Mouse (Mus musculus): ENCODE measurements around the gene Bmpr1a. TPM values are rescaled to one million over a fixed set of nuclear protein-coding genes. Genes with fewer than 3 reads are reported as not detected.

The Bmpr1a gene
- 47.5 and 49.5 TPM in 2 replicates for polyA plus RNA-seq (2016; fragmentation: Nextera tagmentation; extraction: Ambion mirVana)

DNA sequence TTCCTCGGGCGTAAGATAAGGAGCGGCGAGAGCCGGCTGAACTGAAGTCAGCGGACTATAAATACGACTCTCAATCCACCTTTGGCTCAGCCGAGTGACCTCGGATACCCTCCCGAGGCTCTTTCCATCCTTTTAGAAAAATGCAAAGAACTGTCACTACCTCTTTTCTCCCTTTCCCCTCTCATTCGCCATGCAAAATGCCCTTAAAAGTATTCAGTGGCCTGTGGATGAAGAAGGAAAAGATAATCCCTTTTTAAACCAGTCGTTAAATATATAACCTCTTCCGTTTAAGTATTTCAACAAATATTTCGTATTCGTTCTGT is at the start of gene Bmpr1a:
Bmpr1a (minus strand) TSS at position 17 of the 323 bp plus-strand sequence.
- WGBS: 7% methylated on average over 15 of the region's 15 CpGs
- no peaks in the 10 kb centered on the region for H3K27me3 ChIP-seq
- peak within 1 kb of the TSS; percentile 64 for H3K4me2 ChIP-seq
- peaks cover 44% of the 10 kb centered on the region for H3K4me1 ChIP-seq
- H3K9me3 ChIP-seq: no peaks in the 10 kb centered on the region
- H3K27ac ChIP-seq: peak within 1 kb of the TSS; percentile 97
- no peaks in the 10 kb centered on the region for H3K36me3 ChIP-seq (replicated peaks)
- peak within 1 kb of the TSS; percentile 89 for H3K4me3 ChIP-seq (replicated peaks)
- no peak for ATAC-seq (ENCODE audit: low FRiP score)
- H3K9ac ChIP-seq: peak within 1 kb of the TSS; percentile 95

DNA sequence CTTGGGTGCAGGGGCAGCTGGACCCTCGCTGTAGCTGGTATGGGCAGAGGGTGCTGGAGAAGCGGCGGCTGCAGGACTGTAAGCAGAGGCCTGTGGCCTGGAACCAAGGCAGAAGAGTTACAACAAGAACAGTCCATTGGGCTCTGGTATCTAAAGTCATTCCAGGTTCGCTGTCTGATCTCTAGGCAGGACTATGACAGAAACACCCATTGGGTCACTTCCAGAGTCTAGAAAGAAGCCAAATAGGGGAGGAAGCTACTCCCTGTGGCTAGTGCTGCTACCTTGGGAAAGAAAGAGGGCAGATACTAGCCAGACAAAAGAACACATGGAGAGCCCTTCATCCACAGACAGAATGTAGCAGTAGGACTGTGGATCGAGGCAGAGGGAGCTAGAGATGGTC is 49.1 kb upstream of the Bmpr1a start:
- WGBS: 87% methylated on average over 5 of the region's 5 CpGs
- H3K9me3 ChIP-seq: no peaks in the 10 kb centered on the region

DNA sequence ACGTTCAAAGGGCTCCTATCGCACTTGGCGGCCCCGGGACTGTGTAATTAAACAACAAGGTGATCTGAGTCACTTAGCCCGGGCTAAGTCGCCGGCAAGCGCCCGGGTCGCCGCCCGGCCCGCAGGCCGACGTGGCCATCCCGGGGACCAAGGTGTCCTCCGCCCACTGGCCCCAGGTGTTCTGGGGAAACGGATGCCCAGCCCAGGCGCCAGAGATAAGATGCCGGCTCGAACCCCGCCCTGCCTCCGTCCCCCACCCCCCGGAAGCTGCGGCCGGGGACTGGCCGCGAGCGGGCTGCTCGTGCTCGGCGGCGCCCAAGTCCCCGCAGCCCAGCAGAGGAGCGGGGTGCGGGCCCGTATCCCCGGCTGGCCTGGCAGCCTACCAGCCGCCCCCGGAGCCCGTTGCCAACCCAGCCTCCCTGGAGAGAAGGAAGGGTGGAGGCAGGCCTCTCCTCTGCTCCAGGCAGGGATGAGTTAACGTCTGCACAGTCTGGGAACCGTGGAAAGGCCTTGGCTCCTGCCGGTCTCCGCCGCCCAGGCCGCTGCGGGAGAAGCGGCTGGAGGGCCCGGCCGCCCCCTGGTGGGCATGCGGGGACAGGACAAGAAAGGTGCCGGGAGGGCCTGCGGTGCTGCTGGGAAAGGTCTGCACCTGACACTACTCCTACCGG is 46.0 kb upstream of the Bmpr1a start:
- Histone ChIP-seq H3K9ac (peak overlapping the region; percentile 82), H3K4me2 (peak overlapping the region; percentile 63), H3K27ac (peak overlapping the region; percentile 82), H3K36me3 (replicated peaks) (no peaks in the 10 kb centered on the region), H3K4me1 (peaks cover 10% of the 10 kb centered on the region), H3K27me3 (peaks cover 22% of the 10 kb centered on the region; the same call in 1 of the 2 replicates), H3K4me3 (replicated peaks) (peak overlapping the region; percentile 73), H3K9me3 (no peaks in the 10 kb centered on the region)
- WGBS: under 1% methylated on average over 55 of the region's 55 CpGs
- peak; percentile 95 for ATAC-seq (ENCODE audit: low FRiP score)

More for the DNA sequence above, 49.1 kb upstream of the Bmpr1a start:
- Histone ChIP-seq H3K4me3 (replicated peaks) (no peak overlapping the region), H3K27ac (no peak overlapping the region), H3K36me3 (replicated peaks) (no peaks in the 10 kb centered on the region), H3K4me2 (no peak overlapping the region), H3K27me3 (peaks cover 10% of the 10 kb centered on the region; the same call in 1 of the 2 replicates), H3K4me1 (peaks cover 10% of the 10 kb centered on the region), H3K9ac (no peak overlapping the region)
- ATAC-seq (ENCODE audit: low FRiP score): no peak

DNA sequence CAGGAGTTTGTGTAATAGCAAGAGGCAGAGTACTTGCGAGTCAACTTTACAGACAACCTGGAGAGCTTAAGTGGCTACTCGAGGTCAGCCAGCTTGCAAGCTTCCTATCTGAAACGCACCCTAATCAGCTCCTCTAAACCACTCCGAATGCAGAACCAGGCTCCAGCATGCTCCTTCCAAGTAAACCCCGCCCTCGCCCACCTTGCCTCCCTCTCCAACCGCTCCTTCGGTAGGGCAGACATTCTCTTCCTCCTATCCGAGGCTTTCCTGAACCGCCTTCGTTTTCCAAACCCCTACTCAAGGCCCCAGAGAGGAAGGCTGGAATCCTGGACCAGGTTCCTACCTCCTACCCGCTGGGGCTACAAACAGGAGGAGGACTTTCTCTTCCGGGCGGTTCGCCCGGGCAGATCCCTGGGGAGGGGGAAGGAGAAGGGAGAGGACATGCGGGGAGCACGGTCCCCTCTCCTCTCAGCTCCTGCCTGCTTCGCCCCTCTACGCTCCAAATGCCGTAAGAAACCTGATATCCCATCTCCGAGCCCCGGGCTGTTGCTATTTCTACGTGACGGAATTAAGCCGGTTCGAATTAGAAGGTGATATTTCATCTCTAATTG is 45.4 kb upstream of the Bmpr1a start:
- H3K9ac ChIP-seq: peak overlapping the region; percentile 82
- no peaks in the 10 kb centered on the region for H3K9me3 ChIP-seq
- peak overlapping the region; percentile 82; the same call in 1 of the 2 replicates for H3K27ac ChIP-seq
- H3K36me3 ChIP-seq (replicated peaks): no peaks in the 10 kb centered on the region
- peak overlapping the region; percentile 63 for H3K4me2 ChIP-seq
- peak overlapping the region; percentile 73 for H3K4me3 ChIP-seq (replicated peaks)
- H3K27me3 ChIP-seq: peaks cover 23% of the 10 kb centered on the region
- under 1% methylated on average over 27 of the region's 27 CpGs for WGBS
- peak; percentile 66 for ATAC-seq (ENCODE audit: low FRiP score)
- peaks cover 10% of the 10 kb centered on the region for H3K4me1 ChIP-seq

DNA sequence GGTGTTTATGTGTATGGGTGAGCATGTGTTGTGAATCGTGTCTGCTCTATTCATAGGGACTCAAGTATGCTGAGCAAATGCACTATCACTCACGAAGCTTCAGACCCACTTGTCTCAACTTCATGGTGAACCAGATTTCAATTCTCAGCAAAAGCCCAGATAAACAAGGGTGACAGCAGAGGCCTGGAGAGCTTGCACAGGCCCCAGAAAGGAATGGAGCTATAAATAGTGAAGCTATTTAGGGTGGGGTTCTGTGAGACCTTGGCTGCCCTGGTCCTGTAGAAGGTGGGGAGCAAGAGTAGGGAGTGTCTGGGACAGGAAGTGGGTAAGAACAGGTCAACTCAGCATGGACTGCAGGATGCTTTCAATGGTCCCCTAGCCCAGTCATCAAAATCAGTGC is 41.4 kb upstream of the Bmpr1a start:
- Histone ChIP-seq H3K27ac (no peak overlapping the region), H3K4me1 (peaks cover 12% of the 10 kb centered on the region), H3K4me3 (replicated peaks) (no peak overlapping the region), H3K36me3 (replicated peaks) (no peaks in the 10 kb centered on the region), H3K9me3 (no peaks in the 10 kb centered on the region), H3K9ac (no peak overlapping the region), H3K27me3 (peaks cover 25% of the 10 kb centered on the region), H3K4me2 (no peak overlapping the region)
- ATAC-seq (ENCODE audit: low FRiP score): no peak
- WGBS: 86% methylated on average over 2 of the region's 2 CpGs

DNA sequence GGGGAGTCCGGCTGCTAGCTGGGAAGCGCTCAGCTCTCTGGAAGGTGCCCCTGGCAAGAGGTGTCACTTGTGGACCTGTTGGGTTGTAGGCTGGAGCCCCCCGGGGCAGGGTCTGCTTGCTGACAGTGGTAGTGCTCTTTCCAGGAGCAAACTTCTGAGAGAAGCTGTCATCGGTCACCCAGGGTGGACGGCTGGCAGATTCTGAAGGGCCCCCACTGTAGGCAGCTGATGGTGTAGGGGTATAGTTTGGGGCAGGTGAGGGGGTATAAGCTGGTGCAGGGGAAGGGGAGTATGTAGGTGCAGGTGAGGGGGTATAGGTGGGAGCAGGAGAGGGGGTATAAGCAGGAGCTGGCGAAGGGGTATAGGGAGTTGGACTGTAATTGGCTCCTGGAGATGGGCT is 40.9 kb upstream of the Bmpr1a start:
- H3K4me3 ChIP-seq (replicated peaks): no peak overlapping the region
- H3K36me3 ChIP-seq (replicated peaks): no peaks in the 10 kb centered on the region
- H3K27ac ChIP-seq: no peak overlapping the region
- no peak overlapping the region for H3K9ac ChIP-seq
- ATAC-seq (ENCODE audit: low FRiP score): no peak
- H3K4me1 ChIP-seq: peaks cover 12% of the 10 kb centered on the region
- H3K4me2 ChIP-seq: no peak overlapping the region
- H3K9me3 ChIP-seq: no peaks in the 10 kb centered on the region
- H3K27me3 ChIP-seq: peaks cover 25% of the 10 kb centered on the region
- WGBS: 81% methylated on average over 6 of the region's 6 CpGs

DNA sequence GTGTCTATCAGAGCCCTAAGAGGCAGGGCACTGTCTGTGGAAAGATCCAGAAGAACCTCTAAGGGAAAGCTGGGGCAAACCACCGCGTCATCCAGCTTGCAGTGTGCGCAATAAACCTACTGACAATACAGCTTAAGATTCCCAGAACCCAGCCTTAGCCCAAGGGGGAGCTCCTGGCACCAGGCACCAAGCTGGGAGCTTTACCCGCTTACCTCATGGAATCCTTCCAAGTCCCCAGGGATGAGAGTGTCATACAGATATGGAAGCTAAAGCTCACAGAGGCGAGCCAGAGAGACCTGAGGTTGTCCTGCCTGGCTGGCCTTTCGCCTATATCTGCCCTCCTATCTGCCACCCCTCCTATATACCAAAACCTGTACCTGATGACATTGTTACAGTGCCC is 40.5 kb upstream of the Bmpr1a start:
- Histone ChIP-seq H3K4me1 (peaks cover 11% of the 10 kb centered on the region), H3K4me2 (no peak overlapping the region), H3K9me3 (no peaks in the 10 kb centered on the region), H3K9ac (no peak overlapping the region), H3K4me3 (replicated peaks) (no peak overlapping the region), H3K27ac (no peak overlapping the region), H3K27me3 (peaks cover 25% of the 10 kb centered on the region), H3K36me3 (replicated peaks) (no peaks in the 10 kb centered on the region)
- WGBS: 73% methylated on average over 6 of the region's 6 CpGs
- ATAC-seq (ENCODE audit: low FRiP score): no peak

DNA sequence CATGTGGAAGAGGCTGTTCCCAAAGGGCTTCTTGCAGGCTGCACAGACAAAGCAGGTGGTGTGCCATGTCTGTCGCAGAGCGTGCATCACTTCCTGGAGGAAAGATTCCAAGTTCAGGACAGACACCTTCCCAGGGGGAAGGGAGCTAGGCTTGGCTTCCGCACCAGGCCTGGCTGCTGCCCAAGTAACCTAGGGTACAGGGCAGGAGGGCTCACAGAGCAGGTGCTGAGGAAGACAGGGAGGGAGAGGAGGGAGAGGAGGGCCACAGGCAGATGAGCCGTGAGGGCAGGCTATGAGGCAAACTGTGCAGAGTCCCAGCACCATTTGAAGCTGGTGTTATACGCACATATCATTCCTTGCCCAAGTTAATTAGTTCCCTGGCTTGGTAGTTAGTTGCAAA is 38.8 kb upstream of the Bmpr1a start:
- Histone ChIP-seq H3K36me3 (replicated peaks) (no peaks in the 10 kb centered on the region), H3K27me3 (peaks cover 20% of the 10 kb centered on the region), H3K27ac (no peak overlapping the region), H3K4me1 (0 out of 2 replicates have a peak, but pooled peaks cover 2% of the 10 kb centered on the region), H3K9ac (no peak overlapping the region), H3K4me3 (replicated peaks) (no peak overlapping the region), H3K4me2 (no peak overlapping the region), H3K9me3 (no peaks in the 10 kb centered on the region)
- ATAC-seq (ENCODE audit: low FRiP score): no peak
- 89% methylated on average over 5 of the region's 5 CpGs for WGBS

DNA sequence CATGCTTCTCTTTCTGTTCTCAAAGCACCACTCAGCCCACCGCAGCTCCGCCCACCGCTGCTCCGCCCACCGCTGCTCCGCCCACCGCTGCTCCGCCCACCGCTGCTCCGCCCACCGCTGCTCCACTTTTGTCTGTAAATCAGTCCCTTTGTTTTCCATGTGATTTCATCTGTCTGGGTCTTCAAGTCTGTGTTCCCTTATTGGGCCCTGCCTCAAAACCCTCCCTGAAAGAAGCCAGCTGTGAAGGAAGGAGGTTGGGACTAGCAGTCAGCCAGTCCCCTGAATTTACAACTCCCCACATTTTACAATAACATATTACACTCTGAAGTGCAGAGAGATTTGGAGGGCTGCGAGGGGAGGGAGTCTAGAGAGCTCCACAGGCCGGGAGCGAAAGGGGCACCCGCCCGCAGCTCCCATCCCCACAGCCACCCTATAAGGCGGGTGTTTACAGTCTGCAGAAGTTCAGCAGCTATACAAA is 37.6 kb upstream of the Bmpr1a start:
- ATAC-seq (ENCODE audit: low FRiP score): 0 out of 2 replicates have a peak, but pooled peaks have one; percentile 33
- Histone ChIP-seq H3K9me3 (no peaks in the 10 kb centered on the region), H3K36me3 (replicated peaks) (no peaks in the 10 kb centered on the region), H3K4me2 (peak overlapping the region; percentile 26; the same call in 1 of the 2 replicates), H3K27ac (no peak overlapping the region), H3K9ac (no peak overlapping the region), H3K4me3 (replicated peaks) (no peak overlapping the region), H3K4me1 (0 out of 2 replicates have a peak, but pooled peaks cover 2% of the 10 kb centered on the region), H3K27me3 (peaks cover 16% of the 10 kb centered on the region)
- WGBS: 8% methylated on average over 15 of the region's 17 CpGs

DNA sequence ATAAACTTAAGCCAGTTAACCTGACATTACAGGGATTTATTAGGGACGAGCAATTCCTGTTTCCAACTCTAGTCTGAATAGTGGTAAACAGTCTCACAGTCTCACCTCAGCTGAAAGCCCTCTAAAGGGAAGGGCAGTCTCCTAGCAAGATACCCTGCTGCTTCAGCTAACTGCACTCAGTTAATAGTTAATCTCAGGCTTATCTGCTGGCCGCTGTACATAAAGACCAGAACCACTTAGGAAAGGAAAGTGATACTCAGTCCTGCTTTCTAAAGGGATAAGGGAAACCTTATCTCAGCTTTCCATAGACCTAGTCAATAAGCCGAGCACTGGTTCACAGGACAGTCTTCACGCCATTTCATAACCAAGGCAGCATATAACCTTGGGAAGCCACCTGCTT is 32.7 kb upstream of the Bmpr1a start:
- H3K27me3 ChIP-seq: 0 out of 2 replicates have a peak, but pooled peaks cover 3% of the 10 kb centered on the region
- no peaks in the 10 kb centered on the region for H3K9me3 ChIP-seq
- H3K27ac ChIP-seq: no peak overlapping the region
- H3K36me3 ChIP-seq (replicated peaks): no peaks in the 10 kb centered on the region
- no peak overlapping the region for H3K4me2 ChIP-seq
- no peak for ATAC-seq (ENCODE audit: low FRiP score)
- 0 out of 2 replicates have a peak, but pooled peaks cover 1% of the 10 kb centered on the region for H3K4me1 ChIP-seq
- no peak overlapping the region for H3K4me3 ChIP-seq (replicated peaks)
- H3K9ac ChIP-seq: no peak overlapping the region
- WGBS: 74% methylated on average over 4 of the region's 4 CpGs

DNA sequence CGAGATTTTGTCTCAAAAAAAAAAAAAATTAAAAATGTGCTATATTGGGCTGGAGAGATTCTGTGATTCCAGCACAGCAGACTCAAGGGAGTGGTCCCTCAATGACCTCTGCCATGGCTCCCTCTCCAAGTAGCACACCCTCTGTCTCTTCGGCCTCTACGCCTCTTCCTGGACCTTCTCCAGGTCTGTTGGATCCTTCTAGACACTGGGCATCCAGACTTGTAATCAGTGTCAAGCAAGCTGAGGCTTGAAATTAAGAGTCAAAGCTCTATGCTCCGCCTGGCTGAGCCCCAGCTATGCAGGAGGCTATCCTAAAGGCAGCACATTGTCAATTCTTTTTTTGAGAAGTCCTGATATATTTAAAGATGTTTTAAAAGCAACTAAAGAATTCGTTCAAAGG is 30.4 kb upstream of the Bmpr1a start:
- no peak for ATAC-seq (ENCODE audit: low FRiP score)
- H3K27me3 ChIP-seq: no peaks in the 10 kb centered on the region
- no peaks in the 10 kb centered on the region for H3K4me1 ChIP-seq
- H3K4me2 ChIP-seq: no peak overlapping the region
- no peak overlapping the region for H3K27ac ChIP-seq
- no peak overlapping the region for H3K4me3 ChIP-seq (replicated peaks)
- H3K9me3 ChIP-seq: no peaks in the 10 kb centered on the region
- WGBS: 79% methylated on average over 5 of the region's 5 CpGs
- no peak overlapping the region for H3K9ac ChIP-seq
- no peaks in the 10 kb centered on the region for H3K36me3 ChIP-seq (replicated peaks)

DNA sequence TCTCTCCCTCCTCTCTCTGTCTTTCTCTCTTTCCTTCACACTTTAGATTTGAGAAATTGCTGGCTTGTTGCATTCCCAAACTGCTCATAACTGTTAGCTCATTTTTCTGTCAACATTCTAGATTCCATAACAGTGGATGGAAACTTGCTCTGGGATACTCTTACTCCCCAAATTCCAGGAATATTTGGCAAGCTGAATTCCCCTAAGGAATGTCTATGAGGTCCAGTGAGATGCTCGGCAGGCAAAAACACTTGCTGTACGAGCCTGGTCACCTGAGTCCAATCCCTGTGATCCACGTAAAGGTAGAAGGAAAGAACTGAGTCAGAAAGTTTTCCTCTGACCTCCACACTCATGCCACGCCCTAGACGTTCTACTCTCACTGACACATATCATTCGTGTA is 29.4 kb upstream of the Bmpr1a start:
- no peak overlapping the region for H3K27ac ChIP-seq
- H3K4me1 ChIP-seq: no peaks in the 10 kb centered on the region
- no peak overlapping the region for H3K9ac ChIP-seq
- no peaks in the 10 kb centered on the region for H3K27me3 ChIP-seq
- WGBS: 86% methylated on average over 6 of the region's 6 CpGs
- H3K9me3 ChIP-seq: no peaks in the 10 kb centered on the region
- no peaks in the 10 kb centered on the region for H3K36me3 ChIP-seq (replicated peaks)
- ATAC-seq (ENCODE audit: low FRiP score): no peak
- no peak overlapping the region for H3K4me2 ChIP-seq
- no peak overlapping the region for H3K4me3 ChIP-seq (replicated peaks)

DNA sequence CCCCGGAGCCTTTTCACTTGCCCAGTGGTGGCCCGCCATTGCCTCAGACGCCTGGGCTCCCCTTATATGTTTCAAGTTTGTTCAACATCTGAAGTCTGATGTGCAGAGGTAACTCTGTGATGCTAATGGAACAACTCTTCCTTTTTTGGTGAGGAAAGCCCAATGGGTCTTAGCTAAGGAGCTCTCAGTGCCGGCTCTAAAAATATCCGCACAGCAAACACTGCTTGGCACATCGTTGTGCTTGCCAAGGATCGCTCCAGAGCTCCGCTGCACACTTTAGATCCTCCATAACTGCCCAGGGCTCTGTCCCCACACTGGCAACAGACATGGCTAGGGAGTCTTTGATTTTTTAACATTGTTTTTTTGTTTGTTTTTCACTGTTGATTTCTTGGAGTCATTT is 25.7 kb upstream of the Bmpr1a start:
- no peak for ATAC-seq (ENCODE audit: low FRiP score)
- no peak overlapping the region for H3K27ac ChIP-seq

More for the DNA sequence above, 25.7 kb upstream of the Bmpr1a start:
- H3K4me2 ChIP-seq: no peak overlapping the region
- H3K9ac ChIP-seq: no peak overlapping the region
- no peaks in the 10 kb centered on the region for H3K9me3 ChIP-seq
- WGBS: 74% methylated on average over 8 of the region's 8 CpGs
- no peak overlapping the region for H3K4me3 ChIP-seq (replicated peaks)
- no peaks in the 10 kb centered on the region for H3K4me1 ChIP-seq
- H3K27me3 ChIP-seq: no peaks in the 10 kb centered on the region
- no peaks in the 10 kb centered on the region for H3K36me3 ChIP-seq (replicated peaks)

All from forebrain, embryonic 12.5 days (tissue).